Mouse (Mus musculus) liver, embryonic 13.5 days (tissue): Measurements from ENCODE around the gene Bgn. TPM values are rescaled to one million over a fixed set of nuclear protein-coding genes. Genes with fewer than 3 reads are reported as not detected.
"Not testable (repeated sequence)": the region's sequence is repeated elsewhere in the genome, so short reads cannot be mapped to it uniquely, and the experiment has no call there.

Experiments used
- ATAC-seq: fragments of 200-750 bp; cut with Nextera tagmentation; 2 replicates; pipeline ENCODE4 v1.8.0; 2017; ENCODE audit warnings: low read depth, mild to moderate bottlenecking, moderate number of reproducible peaks, moderate library complexity
- DNase-seq: peaks from one replicate; pipeline ENCODE4 v3.0.0; 2022
- H3K27ac ChIP-seq: fragments of 300-500 bp; sonication (generic); 2 replicates; pipeline ENCODE4 v1.5.1; 2015; ENCODE audit warnings: moderate library complexity, mild to moderate bottlenecking, inconsistent platforms
- H3K27me3 ChIP-seq: fragments of 300-500 bp; sonication (generic); 2 replicates; pipeline ENCODE4 v1.6.1; 2015; ENCODE audit warnings: mild to moderate bottlenecking, inconsistent platforms
- H3K36me3 ChIP-seq: fragments of 300-500 bp; sonication (generic); 2 replicates; pipeline ENCODE4 v1.6.1; 2015; ENCODE audit warnings: mild to moderate bottlenecking, inconsistent platforms
- H3K4me1 ChIP-seq: fragments of 300-500 bp; sonication (generic); replicated peaks from 2 replicates; pipeline ENCODE4 v1.6.1; 2015; ENCODE audit warnings: inconsistent platforms
- H3K4me2 ChIP-seq: fragments of 300-500 bp; sonication (generic); 2 replicates; pipeline ENCODE4 v1.6.1; 2015; ENCODE audit warnings: inconsistent platforms, mild to moderate bottlenecking, moderate library complexity
- H3K4me3 ChIP-seq: fragments of 300-500 bp; sonication (generic); replicated peaks from 2 replicates; pipeline ENCODE4 v1.5.1; 2015; ENCODE audit warnings: mild to moderate bottlenecking, inconsistent platforms
- H3K9ac ChIP-seq: fragments of 300-500 bp; sonication (generic); 2 replicates; pipeline ENCODE4 v1.6.1; 2015; ENCODE audit warnings: mild to moderate bottlenecking, inconsistent platforms
- H3K9me3 ChIP-seq: fragments of 300-500 bp; sonication (generic); replicated peaks from 2 replicates; pipeline ENCODE4 v1.6.1; 2016; ENCODE audit warnings: inconsistent platforms
- WGBS: fragments of 180-500 bp; shearing (Covaris S2); methylation state at CpG from one replicate; pipeline ENCODE4 v1.1.7; 2015; ENCODE audit not compliant: insufficient replicate concordance; 5-methylcytosine and 5-hydroxymethylcytosine counted together
- polyA plus RNA-seq: library from polyadenylated mRNA; unstranded; fragments of >200 nt; fragmentation: Nextera tagmentation; extraction: Ambion mirVana; gene quantifications from 2 replicates; pipeline ENCODE4 v1.2.1, GENCODE M21; 2015

Gene Bgn
- polyA plus RNA-seq, 1 experiment from 2014 or later: 7.1 TPM

GRCm38 (mm10) chrX:73490804-73491203, 7.4 kb downstream of the Bgn start:
- Histone ChIP-seq H3K27me3 (peaks cover 10% of the 10 kb centered on the region; the same call in 1 of the 2 replicates), H3K9ac (no peak overlapping the region), H3K4me2 (no peak overlapping the region), H3K9me3 (no peaks in the 10 kb centered on the region), H3K4me1 (no peaks in the 10 kb centered on the region), H3K27ac (no peak overlapping the region), H3K4me3 (no peak overlapping the region), H3K36me3 (no peaks in the 10 kb centered on the region)
- WGBS: 57% methylated on average over 3 of the region's 3 CpGs
- ATAC-seq (no peak), DNase-seq (no peak)

- H3K9me3 ChIP-seq, H3K27ac ChIP-seq, ATAC-seq, H3K36me3 ChIP-seq, H3K4me1 ChIP-seq, H3K9ac ChIP-seq, H3K27me3 ChIP-seq, H3K4me2 ChIP-seq, H3K4me3 ChIP-seq: not testable (repeated sequence)
- peak; percentile 19 for DNase-seq
- 11% methylated on average over 1 of the region's 2 CpGs for WGBS
Observed at GRCm38 (mm10) chrX:73493567-73493966, 10.2 kb downstream of the Bgn start.

DNA sequence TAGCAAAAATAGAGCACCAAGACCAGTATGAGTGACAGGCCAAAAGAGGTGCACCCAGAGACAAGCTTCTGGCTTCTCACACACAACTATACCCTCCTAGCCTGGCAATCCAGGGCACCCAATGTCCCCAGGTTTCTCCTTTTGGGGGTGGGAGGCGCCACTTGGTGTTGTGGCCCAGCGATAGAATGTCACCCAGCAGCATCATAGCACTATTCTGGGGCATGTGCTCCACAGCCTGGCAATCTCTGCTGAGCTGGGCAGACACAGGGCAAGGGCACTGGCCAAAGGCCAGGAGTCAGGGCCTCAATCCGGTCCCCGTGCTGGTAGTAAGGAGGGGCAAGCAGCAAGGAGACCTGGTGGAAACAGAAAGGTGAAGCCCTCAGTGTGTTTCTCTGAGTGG, 13.3 kb downstream of the Bgn start:
- H3K9me3 ChIP-seq: no peaks in the 10 kb centered on the region
- H3K4me1 ChIP-seq: no peaks in the 10 kb centered on the region
- 56% methylated on average over 4 of the region's 4 CpGs for WGBS
- no peaks in the 10 kb centered on the region for H3K36me3 ChIP-seq
- H3K4me2 ChIP-seq: no peak overlapping the region
- peaks cover 25% of the 10 kb centered on the region for H3K27me3 ChIP-seq
- DNase-seq (no peak), ATAC-seq (no peak)
- H3K4me3 ChIP-seq: no peak overlapping the region
- H3K27ac ChIP-seq: no peak overlapping the region
- no peak overlapping the region for H3K9ac ChIP-seq

- Histone ChIP-seq H3K9me3 (no peaks in the 10 kb centered on the region), H3K36me3 (no peaks in the 10 kb centered on the region), H3K27ac (no peak overlapping the region), H3K4me3 (no peak overlapping the region), H3K4me2 (no peak overlapping the region), H3K9ac (no peak overlapping the region), H3K4me1 (no peaks in the 10 kb centered on the region), H3K27me3 (peaks cover 59% of the 10 kb centered on the region)
- DNase-seq: no peak
- no peak for ATAC-seq
- WGBS: 55% methylated on average over 5 of the region's 5 CpGs
Observed at GRCm38 (mm10) chrX:73505130-73505735, 21.8 kb downstream of the Bgn start.

GRCm38 (mm10) chrX:73506577-73506976, 23.2 kb downstream of the Bgn start:
- 59% methylated on average over 4 of the region's 4 CpGs for WGBS
- no peak for ATAC-seq
- no peaks in the 10 kb centered on the region for H3K4me1 ChIP-seq
- peaks cover 52% of the 10 kb centered on the region for H3K27me3 ChIP-seq
- H3K36me3 ChIP-seq: no peaks in the 10 kb centered on the region
- no peak overlapping the region for H3K9ac ChIP-seq
- H3K27ac ChIP-seq: no peak overlapping the region
- no peak overlapping the region for H3K4me2 ChIP-seq
- no peak overlapping the region for H3K4me3 ChIP-seq
- H3K9me3 ChIP-seq: no peaks in the 10 kb centered on the region
- no peak for DNase-seq

DNA sequence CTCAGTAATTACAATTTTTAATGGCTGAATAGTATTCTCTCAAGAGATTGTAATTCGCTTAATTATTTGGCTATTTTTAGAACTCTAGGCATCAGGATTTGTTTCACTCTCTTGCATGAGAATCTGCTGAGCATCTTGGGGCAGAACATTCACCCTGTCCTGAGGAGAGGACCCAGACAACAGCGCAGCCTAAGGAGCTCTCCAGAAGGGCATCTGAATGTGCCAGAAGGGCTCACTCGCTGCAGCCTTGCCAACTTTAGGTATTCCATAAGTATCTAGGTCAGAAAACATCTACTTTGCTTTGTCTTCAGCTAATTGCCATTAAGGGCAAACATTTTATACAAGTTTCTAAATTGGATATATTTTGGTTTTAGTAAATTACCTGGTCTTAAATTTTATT, 25.8 kb downstream of the Bgn start:
- Histone ChIP-seq H3K9me3 (no peaks in the 10 kb centered on the region), H3K36me3 (no peaks in the 10 kb centered on the region), H3K27me3 (peaks cover 27% of the 10 kb centered on the region), H3K4me3 (no peak overlapping the region), H3K9ac (no peak overlapping the region), H3K4me2 (no peak overlapping the region), H3K27ac (no peak overlapping the region), H3K4me1 (no peaks in the 10 kb centered on the region)
- no peak for ATAC-seq
- DNase-seq: no peak
- WGBS: 59% methylated on average over 3 of the region's 3 CpGs

- Histone ChIP-seq H3K4me3 (no peak overlapping the region), H3K4me1 (no peaks in the 10 kb centered on the region), H3K36me3 (no peaks in the 10 kb centered on the region), H3K9ac (no peak overlapping the region), H3K9me3 (no peaks in the 10 kb centered on the region), H3K4me2 (no peak overlapping the region), H3K27me3 (peaks cover 10% of the 10 kb centered on the region; the same call in 1 of the 2 replicates), H3K27ac (no peak overlapping the region)
- ATAC-seq (no peak), DNase-seq (no peak)
- WGBS: 51% methylated on average over 3 of the region's 3 CpGs
Observed at GRCm38 (mm10) chrX:73512904-73513303, 29.5 kb downstream of the Bgn start.

DNA sequence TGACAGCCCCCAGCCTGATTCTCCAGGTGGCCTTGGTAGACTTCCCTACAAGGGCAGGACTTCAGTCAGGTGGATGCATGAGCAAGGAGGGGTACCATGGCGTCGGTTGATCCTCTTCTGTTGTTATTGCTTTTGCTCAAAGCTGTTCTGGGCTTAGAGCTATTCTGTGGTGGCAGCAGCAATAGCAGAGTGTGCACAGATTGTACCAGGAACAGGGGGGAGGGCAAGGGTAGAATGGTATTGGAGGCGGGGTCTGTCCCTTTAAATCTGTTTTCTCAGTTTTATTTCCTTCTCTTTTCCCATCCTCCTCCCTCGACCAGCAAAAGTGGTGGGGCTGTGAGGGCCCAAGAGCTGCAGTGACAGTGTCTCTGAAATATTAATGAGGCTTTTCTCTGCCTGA, 33.2 kb downstream of the Bgn start:
- ATAC-seq: no peak
- 42% methylated on average over 4 of the region's 4 CpGs for WGBS
- Histone ChIP-seq H3K4me3 (no peak overlapping the region), H3K27me3 (0 out of 2 replicates have a peak, but pooled peaks cover 3% of the 10 kb centered on the region), H3K27ac (no peak overlapping the region), H3K36me3 (no peaks in the 10 kb centered on the region), H3K9me3 (no peaks in the 10 kb centered on the region), H3K4me1 (no peaks in the 10 kb centered on the region), H3K4me2 (no peak overlapping the region), H3K9ac (no peak overlapping the region)
- no peak for DNase-seq

DNA sequence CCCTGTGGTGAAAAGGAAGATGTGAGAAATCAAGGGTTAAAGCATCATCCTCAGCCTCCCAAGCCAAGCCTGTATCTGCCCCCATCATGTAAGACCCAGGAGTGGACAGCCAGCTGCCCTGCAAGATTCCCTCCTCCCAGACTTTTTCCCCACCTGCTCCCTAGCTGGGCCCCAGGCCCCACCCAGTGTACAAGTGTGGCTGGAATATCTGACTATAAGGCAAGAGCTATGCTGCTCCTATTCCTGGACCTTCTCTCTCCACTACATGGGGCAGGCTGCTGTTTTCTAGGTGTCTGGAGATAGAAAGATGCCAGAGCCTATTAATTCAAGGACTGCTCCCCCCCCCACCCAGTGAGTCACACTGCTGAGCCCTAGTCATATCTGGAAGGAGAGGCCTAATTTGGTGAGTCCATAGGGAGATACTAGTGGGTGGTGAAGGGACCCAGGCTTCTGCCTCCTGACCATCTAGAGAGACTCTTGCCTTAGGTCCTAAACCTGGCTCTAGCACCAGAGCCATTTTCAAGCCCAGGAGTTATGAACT, 33.7 kb downstream of the Bgn start:
- H3K27ac ChIP-seq: no peak overlapping the region
- H3K4me3 ChIP-seq: no peak overlapping the region
- H3K36me3 ChIP-seq: no peaks in the 10 kb centered on the region
- DNase-seq (no peak), ATAC-seq (no peak)
- no peaks in the 10 kb centered on the region for H3K4me1 ChIP-seq
- H3K4me2 ChIP-seq: no peak overlapping the region
- H3K9ac ChIP-seq: no peak overlapping the region
- no peaks in the 10 kb centered on the region for H3K9me3 ChIP-seq
- 0 out of 2 replicates have a peak, but pooled peaks cover 3% of the 10 kb centered on the region for H3K27me3 ChIP-seq

DNA sequence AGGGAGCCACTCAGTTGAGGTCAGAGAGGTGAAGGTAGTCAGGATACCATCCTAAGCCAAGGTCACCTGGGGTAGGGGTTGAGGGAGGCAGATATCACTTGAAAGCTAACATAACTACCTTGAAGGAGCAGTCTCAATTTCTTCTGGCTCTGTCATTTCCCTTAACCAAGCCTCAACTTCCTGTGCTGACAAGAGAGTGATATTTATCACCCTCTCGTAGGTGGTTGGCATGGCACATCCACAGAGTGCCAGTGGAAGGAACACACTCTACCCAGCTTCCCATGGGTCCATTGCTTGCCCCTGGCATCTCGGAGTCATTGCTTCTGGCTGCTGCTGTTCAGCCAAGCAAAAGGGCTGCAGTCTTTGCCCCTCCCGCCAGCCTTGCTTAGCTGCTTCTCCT, 37.3 kb downstream of the Bgn start:
- Histone ChIP-seq H3K36me3 (no peaks in the 10 kb centered on the region), H3K9me3 (no peaks in the 10 kb centered on the region), H3K9ac (no peak overlapping the region), H3K4me3 (no peak overlapping the region), H3K27ac (no peak overlapping the region), H3K4me2 (no peak overlapping the region), H3K27me3 (peaks cover 2% of the 10 kb centered on the region; the same call in 1 of the 2 replicates), H3K4me1 (no peaks in the 10 kb centered on the region)
- ATAC-seq (no peak), DNase-seq (no peak)
- 50% methylated on average over 3 of the region's 3 CpGs for WGBS

- 70% methylated on average over 8 of the region's 9 CpGs for WGBS
- DNase-seq: no peak
- H3K36me3 ChIP-seq: no peaks in the 10 kb centered on the region
Observed at GRCm38 (mm10) chrX:73524318-73525222, 41.2 kb downstream of the Bgn start.

More at GRCm38 (mm10) chrX:73524318-73525222, 41.2 kb downstream of the Bgn start:
- no peaks in the 10 kb centered on the region for H3K9me3 ChIP-seq
- no peak for ATAC-seq
- no peaks in the 10 kb centered on the region for H3K4me1 ChIP-seq
- H3K27ac ChIP-seq: no peak overlapping the region
- no peaks in the 10 kb centered on the region; the same call in 1 of the 2 replicates for H3K27me3 ChIP-seq
- H3K4me3 ChIP-seq: no peak overlapping the region
- H3K4me2 ChIP-seq: no peak overlapping the region
- no peak overlapping the region for H3K9ac ChIP-seq
